Mouse (Mus musculus): Measurements from ENCODE around the gene Heatr9.
"Not testable (repeated sequence)": the region's sequence is repeated elsewhere in the genome, so short reads cannot be mapped to it uniquely, and the experiment has no call there.

The Heatr9 gene

DNA sequence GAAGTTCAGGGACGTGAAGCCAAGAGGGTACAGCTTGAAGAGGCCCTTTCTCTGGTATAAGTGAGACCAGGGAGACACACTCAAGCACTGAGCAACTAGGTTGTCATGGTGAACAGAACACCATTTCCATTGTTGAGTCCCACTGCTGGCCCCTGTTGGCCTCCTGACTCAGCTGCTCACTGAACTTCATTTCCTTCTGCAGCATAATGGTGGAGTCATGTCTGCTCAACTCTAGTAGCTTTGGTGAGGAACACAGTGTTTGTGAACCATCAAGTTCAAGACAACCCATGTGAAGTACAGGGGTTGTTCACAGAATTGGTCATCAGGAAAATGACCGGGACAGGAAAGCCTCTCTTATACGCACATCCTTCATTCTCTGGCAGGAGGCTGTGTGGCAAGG lies at the start of gene Heatr9:
Gene Heatr9 (minus strand): TSS at position 101 of the 400 bp plus-strand sequence.
- no peak for DNase-seq (ENCODE audit: low spot score)

GRCm38 (mm10) chr11:83570189-83570588 lies 48.2 kb upstream of the Heatr9 start:
- no peak for DNase-seq (ENCODE audit: low spot score)

DNA sequence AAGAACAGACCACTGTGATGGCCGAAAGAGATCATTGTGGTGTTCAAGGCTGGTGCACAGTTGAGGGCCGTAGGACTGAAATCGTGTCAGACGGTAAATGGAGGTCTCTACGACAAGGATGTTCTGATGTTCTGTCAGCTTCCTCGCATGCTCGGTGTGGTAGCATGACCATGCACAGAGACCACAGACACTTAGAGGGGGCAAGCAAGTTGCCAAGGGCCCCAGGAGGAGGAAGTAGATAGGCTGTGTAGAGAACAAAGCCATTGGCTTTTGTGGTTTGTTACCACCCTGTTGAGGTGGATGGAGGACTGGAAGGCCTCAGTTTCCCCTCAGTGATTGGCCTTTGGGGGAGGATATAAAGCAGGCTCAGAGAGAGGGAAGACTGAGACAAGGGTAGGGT lies 47.3 kb upstream of the Heatr9 start:
- DNase-seq (ENCODE audit: low spot score): no peak

DNA sequence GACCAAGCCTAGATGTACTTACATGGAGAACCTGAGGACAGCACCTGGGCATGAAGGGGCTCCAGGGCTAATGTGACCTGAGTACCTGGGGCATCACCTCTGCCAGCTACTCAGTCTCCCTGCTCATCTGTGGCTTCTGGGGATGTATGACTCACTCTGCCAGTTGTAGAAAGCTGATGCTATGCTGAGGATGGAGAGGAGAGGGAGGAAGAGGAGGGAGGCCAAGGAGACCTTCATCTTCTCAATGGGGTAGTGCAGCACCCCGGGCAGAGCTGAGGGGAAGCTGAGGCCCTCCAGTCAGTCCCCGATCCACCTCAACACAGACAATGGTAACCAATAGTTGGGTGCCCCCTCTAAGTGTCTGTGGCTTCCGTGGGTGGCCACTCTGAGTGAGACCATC lies 46.8 kb upstream of the Heatr9 start:
- no peak for DNase-seq (ENCODE audit: low spot score)

DNA sequence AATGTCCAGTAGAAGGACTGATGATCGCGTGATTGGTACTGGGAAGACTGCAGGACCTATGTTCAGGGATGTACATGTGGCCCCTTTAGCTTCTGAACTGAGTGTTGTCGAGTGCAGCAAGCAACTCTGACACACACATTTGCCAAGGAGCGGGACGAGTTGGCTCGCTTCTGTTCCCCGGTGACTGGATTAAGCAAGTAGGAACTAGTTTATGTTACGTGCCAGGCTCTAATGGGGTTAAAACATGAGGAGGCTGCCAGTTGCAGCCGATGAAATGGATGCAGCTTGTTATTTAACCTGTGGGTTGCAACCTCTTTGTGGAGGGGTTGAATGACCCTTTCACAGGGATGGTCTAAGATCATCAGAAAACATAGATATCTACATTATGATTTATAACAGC lies 46.1 kb upstream of the Heatr9 start:
- no peak for DNase-seq (ENCODE audit: low spot score)

DNA sequence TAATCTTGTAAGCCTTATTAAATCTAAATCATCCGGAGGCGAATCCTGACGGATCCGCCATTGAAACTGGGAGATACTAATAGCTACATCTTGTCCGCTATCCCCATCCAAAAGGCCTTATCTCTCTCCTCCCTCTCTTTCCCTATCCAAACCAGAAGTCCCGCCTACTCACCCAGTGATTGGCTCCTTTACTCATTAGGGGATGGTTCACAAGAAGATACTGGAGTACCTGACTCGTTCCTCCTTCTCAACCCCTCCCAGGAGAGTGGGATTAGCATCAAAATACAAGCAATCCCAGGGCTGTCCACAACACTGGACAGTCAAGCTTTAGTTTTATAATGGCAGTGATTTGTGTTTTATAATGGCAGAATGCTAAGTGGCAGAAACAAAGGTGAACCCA lies 45.3 kb upstream of the Heatr9 start:
- no peak for DNase-seq (ENCODE audit: low spot score)

DNA sequence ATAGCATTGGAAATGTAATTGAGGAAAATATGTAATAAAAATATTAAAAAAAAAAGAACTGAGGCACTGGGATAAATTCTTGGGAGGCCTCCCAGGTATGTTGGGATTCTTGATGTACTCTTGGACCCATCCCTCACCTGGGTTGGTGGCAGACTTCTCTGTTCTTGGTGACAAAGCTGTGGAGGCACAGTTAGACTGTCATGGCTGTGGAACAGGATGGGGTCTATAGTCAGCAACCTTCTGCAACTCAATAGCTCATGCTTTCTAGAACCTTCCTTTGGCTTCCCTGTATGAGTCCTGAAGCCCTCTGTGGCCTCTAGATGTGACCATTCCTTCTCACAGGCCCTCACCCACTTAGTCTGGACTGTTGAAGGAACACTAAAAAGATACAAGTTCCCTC lies 44.6 kb upstream of the Heatr9 start:
- no peak for DNase-seq (ENCODE audit: low spot score)

DNA sequence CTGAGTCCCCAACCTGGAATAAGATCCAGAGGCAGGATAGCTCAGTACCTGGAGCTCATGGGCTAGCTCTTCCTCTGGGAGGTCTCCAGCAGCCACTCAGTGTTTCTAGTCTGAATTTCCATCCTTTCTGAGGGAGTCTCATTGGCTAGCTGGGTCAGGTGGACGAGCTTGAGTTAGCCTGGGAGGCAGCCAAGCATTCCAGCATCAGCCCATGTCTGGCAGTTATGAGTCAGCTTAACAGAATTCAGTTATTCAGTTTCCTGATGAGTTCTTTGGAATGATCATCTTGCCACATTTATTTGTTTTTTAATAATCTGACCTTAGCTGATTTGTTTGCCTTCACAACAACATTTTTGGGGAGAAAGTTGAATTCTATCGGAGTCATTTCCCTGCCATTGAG lies 41.8 kb upstream of the Heatr9 start:
- DNase-seq (ENCODE audit: low spot score): no peak

DNA sequence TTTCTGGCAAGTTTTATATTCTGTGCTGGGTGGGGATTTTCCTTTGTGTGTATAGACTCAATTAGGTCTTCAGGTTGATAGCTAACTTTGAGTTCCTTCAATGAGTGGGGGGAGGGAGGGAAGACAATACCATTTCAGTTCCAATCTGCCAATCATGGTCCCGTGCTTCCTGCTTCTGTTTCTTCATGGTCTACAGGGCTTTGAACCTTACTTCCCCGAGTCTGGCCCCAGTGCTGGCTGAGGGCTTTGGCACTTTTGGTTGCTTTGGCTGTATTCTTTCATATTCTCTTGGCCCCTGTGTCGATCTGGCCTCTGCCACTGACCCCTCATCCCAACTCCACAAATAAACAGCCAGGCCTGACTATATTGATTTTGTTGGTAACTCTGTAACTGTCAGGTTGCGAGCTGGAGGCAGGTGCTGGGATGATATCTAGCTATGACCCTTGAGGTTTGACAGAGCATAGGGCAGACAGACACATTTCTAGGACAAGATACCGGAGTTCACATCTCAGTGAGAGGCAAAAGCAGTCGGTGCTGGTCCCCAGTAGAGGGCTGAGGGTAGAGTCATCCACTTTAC lies 40.4 kb upstream of the Heatr9 start:
- DNase-seq (ENCODE audit: low spot score): no peak

GRCm38 (mm10) chr11:83560405-83560804 lies 38.4 kb upstream of the Heatr9 start:
- no peak for DNase-seq (ENCODE audit: low spot score)

DNA sequence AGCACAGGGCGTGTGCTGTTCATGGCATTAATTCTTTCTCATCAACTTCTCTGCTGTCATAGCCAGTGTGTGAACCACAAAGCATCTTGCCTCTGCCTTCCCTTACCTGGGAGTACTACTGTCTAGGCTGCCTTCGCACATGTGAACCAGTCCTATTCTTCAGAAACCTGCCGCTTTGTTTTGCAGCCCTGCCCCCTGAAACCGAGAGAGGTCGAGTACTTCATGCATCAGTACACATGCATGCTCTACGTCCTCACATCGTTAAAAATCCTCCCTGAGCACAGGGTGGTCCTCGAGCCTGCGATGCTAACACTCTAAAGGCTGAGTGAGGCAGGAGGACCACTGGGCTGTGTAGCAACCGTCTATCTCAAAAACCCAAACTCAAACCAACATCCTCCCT lies 35.1 kb upstream of the Heatr9 start:
- no peak for DNase-seq (ENCODE audit: low spot score)

DNA sequence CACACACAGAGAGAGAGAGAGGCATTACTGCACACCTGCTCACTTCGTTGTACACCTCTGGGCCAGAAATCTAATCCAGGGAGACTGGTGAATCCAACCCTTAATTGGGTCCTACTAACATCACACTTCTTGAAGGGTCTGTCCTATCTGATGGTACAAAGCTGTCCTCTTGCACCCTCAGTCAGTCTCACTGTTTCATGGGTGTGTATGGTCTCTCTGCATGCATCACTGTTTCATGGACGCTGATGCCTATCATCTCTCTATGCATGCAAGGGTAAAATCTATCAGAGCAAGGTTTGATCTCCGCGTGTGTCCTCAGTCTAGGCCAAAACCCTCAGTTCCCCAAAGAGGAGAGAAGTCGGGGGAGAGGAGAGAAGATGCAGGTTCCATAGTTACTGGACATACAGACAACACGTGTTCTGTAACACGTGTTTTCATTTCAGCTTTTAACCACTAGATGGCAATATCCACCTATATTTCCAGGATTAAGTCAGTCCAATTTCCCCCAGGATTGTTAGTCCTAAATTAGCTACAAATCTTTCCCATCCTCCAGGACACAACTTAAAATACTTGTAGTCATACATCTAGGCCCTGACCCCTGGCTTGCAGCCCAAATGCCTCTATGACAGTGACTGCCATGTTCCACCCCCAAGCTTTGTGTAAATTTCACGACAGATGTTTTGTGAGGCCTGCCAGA lies 34.3 kb upstream of the Heatr9 start:
- no peak for DNase-seq (ENCODE audit: low spot score)

DNA sequence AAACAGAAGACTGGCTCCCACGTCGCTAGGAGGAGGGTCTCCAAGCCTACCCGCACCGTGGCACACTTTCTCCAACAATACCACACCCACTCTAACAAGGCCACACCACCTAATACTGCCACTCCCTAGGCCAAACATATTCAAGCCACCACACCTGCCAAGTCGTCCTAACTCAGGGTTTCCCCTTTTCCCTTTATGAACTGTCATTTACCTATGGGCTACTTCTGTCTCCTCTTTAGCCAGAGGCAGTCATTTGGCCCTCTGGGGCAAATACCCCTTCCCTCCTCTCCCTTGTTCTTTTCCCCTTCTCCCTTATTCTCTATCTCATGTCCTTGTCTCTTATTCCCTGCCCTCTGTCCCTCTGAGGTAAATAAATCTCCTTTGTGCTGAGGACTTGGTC lies 29.7 kb upstream of the Heatr9 start:
- DNase-seq (ENCODE audit: low spot score): no peak

- DNase-seq (ENCODE audit: low spot score): not testable (repeated sequence)
These were observed 29.1 kb upstream of the Heatr9 start for GRCm38 (mm10) chr11:83551037-83551436.

DNA sequence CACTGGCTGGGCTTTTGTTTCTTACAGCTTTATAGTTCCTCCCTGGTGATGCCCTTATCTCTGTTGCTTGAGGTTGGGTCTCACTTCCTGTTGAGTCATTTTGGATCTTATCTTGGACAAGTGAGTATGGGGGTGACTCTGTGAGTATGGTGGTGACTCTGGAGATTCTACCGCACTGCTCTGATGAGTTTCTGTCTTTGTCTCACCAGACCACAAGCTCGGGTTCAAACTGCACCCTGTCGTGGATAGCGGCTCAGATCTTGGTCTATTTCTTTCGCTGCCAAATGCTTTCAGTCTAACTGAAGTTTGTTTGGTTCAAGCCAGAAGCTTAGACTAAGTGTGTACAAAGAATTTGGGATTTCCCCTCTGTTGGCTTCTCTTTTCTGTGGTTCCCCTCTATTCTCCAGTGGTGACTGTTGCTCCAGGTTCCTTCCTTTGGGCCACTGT lies 28.2 kb upstream of the Heatr9 start:
- no peak for DNase-seq (ENCODE audit: low spot score)

- no peak for DNase-seq (ENCODE audit: low spot score)
These were observed 22.2 kb upstream of the Heatr9 start for GRCm38 (mm10) chr11:83544214-83544613.

DNA sequence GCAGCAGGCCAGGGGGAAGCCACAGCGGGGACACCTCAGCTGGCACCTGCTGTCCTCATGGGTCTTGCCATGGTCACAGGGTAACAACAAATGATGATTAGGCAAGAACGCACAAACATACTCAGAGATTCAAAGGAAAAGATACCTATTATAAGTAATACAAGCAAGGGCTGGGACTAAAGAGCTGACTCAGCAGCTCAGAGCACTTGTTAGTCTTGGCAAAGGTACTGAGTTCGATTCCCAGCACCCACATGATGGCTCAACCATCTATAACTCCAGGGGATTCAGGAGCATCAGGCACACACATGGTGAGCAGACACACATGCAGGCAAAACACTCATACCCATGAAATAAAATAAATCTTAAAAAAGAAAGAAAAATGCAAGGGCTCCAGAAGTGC lies 19.4 kb upstream of the Heatr9 start:
- DNase-seq (ENCODE audit: low spot score): no peak

DNA sequence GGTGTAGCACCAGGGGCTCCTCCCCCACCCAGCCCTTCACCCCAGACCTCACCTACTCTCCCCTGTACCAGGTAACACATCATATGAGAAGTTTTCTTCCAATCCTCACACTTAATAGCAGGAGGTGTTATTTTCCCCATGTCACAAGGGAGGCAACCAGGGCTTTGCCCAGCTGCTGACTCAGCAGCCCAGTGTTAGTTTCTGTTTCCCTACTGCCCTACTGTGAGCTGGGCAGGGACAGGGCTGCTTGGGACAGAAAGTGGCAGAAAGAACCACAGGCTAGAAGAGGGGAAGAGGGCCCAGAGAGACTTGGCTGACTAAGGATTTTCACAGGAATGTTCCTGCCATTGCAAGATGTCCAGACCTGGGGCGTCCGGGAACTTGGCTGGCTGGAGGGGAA lies 19.0 kb upstream of the Heatr9 start:
- DNase-seq (ENCODE audit: low spot score): no peak

- DNase-seq (ENCODE audit: low spot score): no peak
These were observed 16.8 kb upstream of the Heatr9 start for GRCm38 (mm10) chr11:83538705-83539314.

DNA sequence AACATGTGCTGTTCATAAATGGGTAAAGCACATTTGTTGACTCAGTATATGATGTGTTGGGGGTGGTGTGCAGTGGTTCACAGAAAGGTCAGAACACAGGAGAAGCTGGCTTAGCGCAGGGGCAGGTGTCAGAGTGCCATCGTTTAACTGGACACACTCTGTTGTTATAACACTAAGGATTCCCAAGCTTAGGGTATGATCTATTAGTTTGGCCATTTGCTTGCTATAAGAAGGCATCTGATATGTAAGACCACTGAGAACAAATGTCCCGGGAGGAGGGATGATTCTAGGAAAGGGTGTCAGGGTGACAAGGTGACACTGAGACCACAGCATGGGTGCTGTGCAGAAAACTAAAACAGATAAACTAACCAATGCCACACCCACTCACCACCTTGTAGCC lies 14.9 kb upstream of the Heatr9 start:
- DNase-seq (ENCODE audit: low spot score): no peak

DNA sequence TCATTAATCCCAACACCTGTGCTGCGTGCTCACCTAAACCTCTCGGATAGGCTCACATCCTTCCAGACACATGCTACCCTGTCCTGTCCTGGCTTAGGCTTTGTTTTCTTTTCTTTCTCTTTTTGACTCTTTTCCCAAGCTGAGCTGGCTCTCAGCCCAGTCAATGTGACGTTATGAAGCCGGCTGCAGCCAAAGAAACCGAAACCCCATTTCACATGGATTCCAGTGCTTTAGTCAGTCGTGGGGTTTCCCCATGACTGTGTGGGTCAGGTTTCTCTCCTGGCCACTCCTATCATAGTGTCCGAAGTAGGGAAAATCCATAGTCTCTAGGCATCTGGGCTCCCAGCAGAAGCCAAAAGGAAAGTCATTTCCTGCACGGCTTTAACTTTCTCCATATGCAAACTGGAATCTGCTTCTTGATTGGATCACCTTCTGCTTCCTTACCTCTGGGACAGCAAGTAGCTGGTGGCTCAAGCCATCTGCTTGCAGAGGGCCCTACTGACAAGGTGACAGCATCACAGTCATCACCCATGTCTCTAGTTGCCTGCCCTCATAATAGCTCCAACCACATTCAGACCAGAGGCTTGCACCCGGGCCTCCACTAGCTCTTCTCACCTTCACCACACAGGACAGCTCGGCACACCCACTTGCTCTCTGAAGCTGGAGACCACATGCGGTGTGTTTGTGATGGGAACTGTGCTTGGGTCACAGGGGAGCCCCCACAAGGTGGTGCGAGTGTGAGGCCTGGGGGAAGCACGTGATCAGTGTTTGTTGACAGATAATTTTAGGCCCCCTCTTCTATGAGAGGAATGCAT lies 12.8 kb upstream of the Heatr9 start:
- DNase-seq (ENCODE audit: low spot score): peak; percentile 22

DNA sequence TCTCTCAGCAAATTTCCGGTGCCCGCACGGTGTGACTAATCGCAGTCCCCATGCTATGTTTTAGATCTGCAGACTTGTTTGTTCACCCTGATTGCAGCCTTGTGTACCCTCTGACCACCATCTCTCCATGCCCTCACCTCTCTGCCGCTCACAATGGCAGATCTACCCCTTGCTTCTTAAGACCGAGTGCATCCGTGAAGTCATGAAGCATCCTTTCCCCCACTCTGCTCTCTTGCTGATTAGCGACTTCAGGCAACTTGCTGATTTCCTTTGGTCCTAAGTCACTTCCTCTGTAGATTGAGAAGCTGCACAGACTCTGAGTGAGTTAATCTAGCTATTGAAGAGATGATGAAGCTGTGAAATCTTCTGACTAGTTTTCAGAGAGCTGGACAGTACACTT lies 12.2 kb upstream of the Heatr9 start:
- no peak for DNase-seq (ENCODE audit: low spot score)

DNA sequence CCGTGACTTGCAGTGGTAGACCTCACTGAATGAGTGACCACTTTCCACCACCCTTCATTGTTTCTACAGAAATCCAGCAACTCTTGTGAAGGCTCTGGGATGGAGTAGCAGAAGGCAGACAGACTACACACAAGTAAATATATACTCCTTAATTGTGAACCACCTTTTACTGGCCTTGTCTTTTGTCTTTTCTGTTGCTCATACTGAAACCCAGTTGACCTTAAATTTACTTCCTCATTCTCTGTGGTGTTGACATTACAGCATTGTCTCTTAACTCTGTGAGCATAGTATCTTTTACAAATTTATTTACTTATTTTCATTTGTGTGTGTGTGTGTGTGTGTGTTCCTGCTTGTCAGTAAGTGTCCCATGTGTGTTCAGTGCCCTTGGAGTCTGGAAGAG lies 11.2 kb upstream of the Heatr9 start:
- no peak for DNase-seq (ENCODE audit: low spot score)
